Mouse (Mus musculus): Measurements from ENCODE around the gene Bcat2.

DNA sequence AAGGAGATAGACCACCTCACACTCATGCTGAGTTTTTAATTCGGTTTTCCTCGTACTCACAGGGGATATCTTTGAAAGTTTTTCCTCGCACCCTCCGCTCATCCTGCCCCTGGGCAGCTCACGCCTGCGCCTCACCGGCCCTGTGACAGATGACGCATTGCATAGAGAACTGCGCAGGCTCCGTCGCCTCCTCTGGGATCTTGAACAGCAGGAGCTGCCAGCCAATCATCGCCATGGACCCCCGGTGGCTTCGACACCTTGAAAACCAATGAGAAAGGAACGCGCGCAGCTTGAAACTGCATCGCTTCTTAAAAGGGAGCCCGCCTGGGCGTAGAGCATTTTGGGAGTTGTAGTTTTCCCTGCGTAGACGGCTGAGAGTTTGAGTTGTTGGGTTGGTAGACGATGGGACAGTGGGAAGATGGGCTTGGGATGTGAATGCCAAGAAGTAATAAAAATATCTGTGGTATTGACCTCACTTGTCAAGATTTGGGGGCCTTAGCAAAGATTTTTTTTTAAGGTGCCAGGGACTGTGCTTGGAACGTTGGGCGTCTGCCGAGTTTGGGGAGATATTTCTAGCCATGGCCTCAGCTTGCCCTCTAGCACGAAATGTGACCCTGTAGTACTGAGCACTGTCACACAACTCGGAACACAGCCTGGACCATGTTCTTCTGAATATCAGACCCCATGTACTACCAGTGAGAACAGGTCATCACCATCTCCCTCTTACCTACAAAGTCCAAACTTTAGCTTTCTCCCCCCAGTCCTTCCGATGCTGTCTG is 68.9 kb downstream of the Bcat2 start:
- TF ChIP-seq POLR2A (IDR thresholded peaks at IDR 0.05; ENCODE audit: insufficient read length, low read depth) (peak; percentile 44), CEBPB (IDR thresholded peaks at IDR 0.05; ENCODE audit: insufficient read depth, poor library complexity, severe bottlenecking) (no peak), SRF (IDR thresholded peaks at IDR 0.05; ENCODE audit: control insufficient read depth, insufficient read length, low read depth) (no peak), TCF12 (IDR thresholded peaks at IDR 0.05; ENCODE audit: insufficient read depth, poor library complexity, severe bottlenecking) (no peak), MAX (IDR thresholded peaks at IDR 0.05; ENCODE audit: low read depth) (no peak), MYOG (IDR thresholded peaks at IDR 0.05; ENCODE audit: control insufficient read depth in 1 of 3, insufficient read depth in 1 of 3, insufficient read length in 2 of 3, low read depth in 2 of 3) (no peak)

Measured in myocyte (in vitro differentiated cells).